In the genomic region with DNA sequence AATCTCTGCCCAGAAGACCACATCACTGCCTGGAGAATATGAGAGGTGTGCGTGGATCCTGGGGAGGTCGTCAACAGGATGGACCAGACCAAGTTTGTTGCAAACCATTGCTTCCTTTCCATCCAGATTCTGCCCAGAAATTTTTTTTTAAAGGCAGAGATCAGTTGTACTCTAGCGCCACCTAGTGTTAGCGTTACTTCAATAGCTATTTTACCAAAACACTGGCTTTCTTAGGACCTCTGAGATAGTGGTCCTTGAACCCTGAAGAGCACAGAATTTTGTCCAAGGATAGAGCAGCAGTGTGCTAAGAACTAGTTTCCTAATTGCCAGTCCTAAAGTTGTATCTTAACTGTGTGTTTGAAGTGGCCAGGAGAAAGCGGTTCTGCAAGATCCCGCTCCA, we compare ENCODE assay signal across 10 mouse cellular contexts. TPM values are rescaled to one million over a fixed set of nuclear protein-coding genes. Genes with fewer than 3 reads are reported as not detected.
A peak's percentile ranks its signal among the peaks of the same experiment; 100 is the strongest.
DNase-seq lines count a peak whose midpoint lies in the region; ATAC-seq and TF ChIP-seq lines count a peak whose summit lies in the region.
"Had no signal": no experiment of that assay in that cellular context is flagged by ENCODE, and none has a peak within 500 bp of the region (broad histone marks: within the 10 kb centered on the region; RNA-seq: fewer than 3 reads in every experiment).

No protein-coding gene starts in this region.

- H3K4me3 ChIP-seq in embryonic facial prominence, embryonic 10.5 days, result no peak overlapping the region
- no peak overlapping the region for H3K4me3 ChIP-seq in kidney, postnatal 0 days (replicated peaks; ENCODE audit: low read depth, low read length)
- H3K4me3 ChIP-seq: heart, embryonic 15.5 days had no signal

- no peak overlapping the region for H3K9ac ChIP-seq in kidney, postnatal 0 days (ENCODE audit: low read depth, low read length)
- H3K9ac ChIP-seq: heart, embryonic 15.5 days had no signal

- WGBS in embryonic facial prominence, embryonic 10.5 days, result 29% methylated on average over 6 of the region's 6 CpGs
- 26% methylated on average over 6 of the region's 6 CpGs for WGBS in kidney, postnatal 0 days

- H3K36me3 ChIP-seq in embryonic facial prominence, embryonic 10.5 days (replicated peaks), result no peaks in the 10 kb centered on the region
- no peaks in the 10 kb centered on the region for H3K36me3 ChIP-seq in kidney, postnatal 0 days (ENCODE audit: insufficient read depth, low read length)
- H3K36me3 ChIP-seq: heart, embryonic 15.5 days had no signal

- ATAC-seq in kidney, postnatal 0 days (replicated peaks; ENCODE audit: low FRiP score, low read depth), result no peak
- ATAC-seq in megakaryocyte progenitor cell, adult 5-6 weeks (replicated peaks; ENCODE audit: poor library complexity), result peak; percentile 84

- peak; percentile 79 for TF ChIP-seq CTCF in kidney, postnatal 0 days (IDR thresholded peaks at IDR 0.05; ENCODE audit: low read depth)

- no peaks in the 10 kb centered on the region for H3K4me1 ChIP-seq in embryonic facial prominence, embryonic 10.5 days
- no peaks in the 10 kb centered on the region for H3K4me1 ChIP-seq in kidney, postnatal 0 days (replicated peaks; ENCODE audit: insufficient read depth, low read length)

- H3K27me3 ChIP-seq in embryonic facial prominence, embryonic 10.5 days (replicated peaks; ENCODE audit: low read depth, poor library complexity, severe bottlenecking), result no peaks in the 10 kb centered on the region
- H3K27me3 ChIP-seq in kidney, postnatal 0 days (ENCODE audit: insufficient read depth, low read length), result no peaks in the 10 kb centered on the region
- H3K27me3 ChIP-seq: heart, embryonic 15.5 days had no signal

- no peak overlapping the region for H3K27ac ChIP-seq in embryonic facial prominence, embryonic 10.5 days (replicated peaks)
- H3K27ac ChIP-seq in kidney, postnatal 0 days, result no peak overlapping the region
- H3K27ac ChIP-seq: heart, embryonic 15.5 days had no signal

- H3K4me2 ChIP-seq in kidney, postnatal 0 days (ENCODE audit: low read length), result no peak overlapping the region
- H3K4me2 ChIP-seq: heart, embryonic 15.5 days had no signal

- no peaks in the 10 kb centered on the region for H3K9me3 ChIP-seq in embryonic facial prominence, embryonic 10.5 days
- no peaks in the 10 kb centered on the region for H3K9me3 ChIP-seq in kidney, postnatal 0 days (replicated peaks; ENCODE audit: low read length)
- H3K9me3 ChIP-seq: heart, embryonic 15.5 days had no signal

- DNase-seq in cerebellum, adult 18-20 months, result peak; percentile 11 to 43
- DNase-seq in cerebellum, adult 11-12 months, result no peak
- DNase-seq in thymus, postnatal 0 days (ENCODE audit: low spot score), result peak; percentile 73
- no peak for DNase-seq in thymus, adult 18-20 months
- peak; percentile 32 for DNase-seq in embryonic facial prominence, embryonic 10.5 days (ENCODE audit: low spot score)
- DNase-seq in kidney, postnatal 0 days (ENCODE audit: low spot score), result peak; percentile 93
- peak; percentile 29 for DNase-seq in thymus, postnatal 14 days

RNA-seq across cellular contexts. Expression of a gene that starts 47.6 kb away (rescaled TPM):
- not detected in 2 replicates for polyA plus RNA-seq in thymus, postnatal 0 days (2015; fragmentation: Nextera tagmentation; extraction: Ambion mirVana)
- not detected in 2 replicates for polyA plus RNA-seq in embryonic facial prominence, embryonic 10.5 days (2016; fragmentation: Nextera tagmentation; extraction: Ambion mirVana)
- polyA plus RNA-seq in kidney, postnatal 0 days (2015; fragmentation: Nextera tagmentation; extraction: Ambion mirVana), result not detected in 2 replicates
- not detected in 2 replicates for total RNA-seq in megakaryocyte progenitor cell, adult 5-6 weeks (2015)
- total RNA-seq in megakaryocyte progenitor cell, adult 5-6 weeks (2017), result not detected in 2 replicates
- total RNA-seq: neutrophil, adult 5-6 weeks had no signal
- polyA plus RNA-seq: heart, embryonic 15.5 days had no signal

Comparison
In these comparisons a context has a peak if more than half of its experiments do, and no peak if none do; other contexts are left out.
1. DNase-seq: peak in cerebellum, adult 18-20 months (2 of 2), thymus, postnatal 0 days (single experiment), embryonic facial prominence, embryonic 10.5 days (single experiment), kidney, postnatal 0 days (single experiment) and thymus, postnatal 14 days (single experiment); none in cerebellum, adult 11-12 months (single experiment) and thymus, adult 18-20 months (0 of 2).